Mouse (Mus musculus) cortical plate, adult 2 months (tissue): ENCODE data around the gene Sult6b1.

Experiments
- CTCF ChIP-seq: fragments of 200-500 bp; IDR thresholded peaks from 2 replicates; pipeline ENCODE4 v1.5.1; 2011; ENCODE audit warnings: mild to moderate bottlenecking, control low read depth, low read length; ENCODE audit not compliant: insufficient read depth; ENCODE audit errors: extremely low read depth
- POLR2A ChIP-seq: fragments of 200-500 bp; IDR thresholded peaks from 2 replicates; pipeline ENCODE4 v1.6.1; 2011; ENCODE audit warnings: mild to moderate bottlenecking, low read length, control low read depth; ENCODE audit not compliant: insufficient read depth; ENCODE audit errors: extremely low read depth

GRCm38 (mm10) chr17:78903158-78903557, 3.6 kb downstream of the Sult6b1 start:
- no peak for TF ChIP-seq CTCF
- no peak for TF ChIP-seq POLR2A
